Mouse (Mus musculus) erythroblast, embryonic 14.5 days (primary cell): ENCODE measurements around the gene Gtf2i. TPM values are rescaled to one million over a fixed set of nuclear protein-coding genes. Genes with fewer than 3 reads are reported as not detected.

ENCODE experiments used
- H3K27me3 ChIP-seq: 2 replicates; pipeline ENCODE4 v1.6.1; 2012; ENCODE audit warnings: inconsistent platforms; ENCODE audit not compliant: control insufficient read depth
- H3K36me3 ChIP-seq: 2 replicates; pipeline ENCODE4 v1.6.1; 2012; ENCODE audit warnings: mild to moderate bottlenecking, inconsistent platforms; ENCODE audit not compliant: control insufficient read depth
- H3K4me1 ChIP-seq: 2 replicates; pipeline ENCODE4 v1.6.1; 2012; ENCODE audit warnings: inconsistent platforms; ENCODE audit not compliant: control insufficient read depth
- H3K4me3 ChIP-seq: replicated peaks from 2 replicates; pipeline ENCODE3; 2012; ENCODE audit warnings: moderate library complexity, mild to moderate bottlenecking, inconsistent platforms
- H3K9me3 ChIP-seq: 2 replicates; pipeline ENCODE4 v1.6.1; 2012; ENCODE audit warnings: low read length, inconsistent platforms, mixed read lengths; ENCODE audit not compliant: control insufficient read depth
- GATA1 ChIP-seq: IDR thresholded peaks from 2 replicates; pipeline ENCODE4 v1.6.1; 2012; ENCODE audit warnings: low read length, inconsistent platforms, mixed read lengths
- TAL1 ChIP-seq: IDR thresholded peaks from 3 replicates; pipeline ENCODE4 v1.6.1; 2012; ENCODE audit warnings: low read length, inconsistent platforms, mixed read lengths
- polyA plus RNA-seq: library from polyadenylated mRNA; stranded (reverse); fragments of >175 nt; gene quantifications from 2 replicates; pipeline ENCODE4 v1.2.3, GENCODE M21; 2012

Gtf2i gene
- polyA plus RNA-seq, 1 experiment, result 4.4 TPM

DNA sequence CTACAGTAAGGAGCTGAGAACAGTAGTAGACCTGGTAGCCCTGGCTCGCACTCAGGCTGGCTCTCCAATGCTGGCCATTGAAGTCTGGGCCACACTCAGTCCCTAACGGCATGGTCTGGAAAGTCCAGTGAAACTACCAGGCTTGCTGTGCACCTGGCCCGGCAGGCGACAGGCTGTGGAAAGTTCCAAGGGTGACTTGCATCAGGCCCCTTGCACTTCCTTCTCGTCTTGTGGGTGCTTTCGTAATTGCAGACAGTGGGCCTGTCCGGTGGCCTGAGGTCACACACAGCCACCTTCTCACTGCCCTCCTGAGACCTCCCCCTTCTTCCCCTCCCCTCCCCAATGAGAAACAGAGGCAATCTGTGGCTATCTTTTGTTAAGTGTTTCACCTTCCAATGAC is 82.0 kb downstream of the Gtf2i start:
- Histone ChIP-seq H3K4me1 (peaks cover 7% of the 10 kb centered on the region), H3K4me3 (no peak overlapping the region)
- no peak for TF ChIP-seq TAL1

DNA sequence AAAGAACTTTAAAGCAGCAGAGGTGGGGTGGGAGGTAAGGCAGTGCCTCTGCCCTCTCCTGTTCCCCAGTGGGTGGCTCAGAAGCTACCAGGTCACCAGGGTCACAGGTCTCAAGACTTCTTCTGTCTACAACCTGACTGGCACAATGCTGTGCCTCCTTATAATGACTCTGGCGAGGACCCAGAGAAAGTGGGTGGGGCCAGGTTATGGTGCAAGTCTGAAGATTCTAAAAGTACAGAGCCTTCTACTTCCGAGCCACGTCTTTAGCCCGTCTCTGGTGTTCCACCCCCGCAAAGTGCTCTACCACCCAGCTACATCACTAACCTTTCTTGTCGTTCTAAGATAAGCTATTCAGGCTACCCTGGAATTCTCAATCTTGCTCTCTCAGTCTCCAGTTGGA is 82.4 kb downstream of the Gtf2i start:
- no peaks in the 10 kb centered on the region for H3K9me3 ChIP-seq
- TF ChIP-seq TAL1 (no peak), GATA1 (no peak)
- H3K36me3 ChIP-seq, result peaks cover 14% of the 10 kb centered on the region
- peaks cover 7% of the 10 kb centered on the region for H3K4me1 ChIP-seq
- no peaks in the 10 kb centered on the region for H3K27me3 ChIP-seq
- no peak overlapping the region for H3K4me3 ChIP-seq

More for the DNA sequence above, 82.0 kb downstream of the Gtf2i start:
- Histone ChIP-seq H3K9me3 (no peaks in the 10 kb centered on the region), H3K36me3 (peaks cover 18% of the 10 kb centered on the region), H3K27me3 (no peaks in the 10 kb centered on the region)

DNA sequence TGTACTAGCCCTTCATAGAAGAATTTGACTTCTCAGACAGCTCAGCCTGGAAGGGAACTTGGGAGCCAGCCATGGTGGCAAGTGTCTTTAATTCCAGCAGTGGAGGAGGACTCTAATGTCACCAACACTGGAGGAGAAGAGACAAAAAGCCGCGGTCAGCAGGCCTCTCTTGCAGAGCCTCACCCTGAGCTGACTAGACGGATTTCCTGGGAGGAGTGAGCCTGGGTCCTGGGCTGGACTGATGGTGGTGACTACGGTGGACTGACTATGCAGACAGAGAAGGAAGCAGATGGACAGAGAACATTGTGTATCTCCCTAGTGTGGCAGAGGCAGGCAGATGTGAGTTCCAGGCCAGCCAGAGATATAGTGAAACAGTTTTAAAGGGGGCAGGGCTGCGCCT is 83.2 kb downstream of the Gtf2i start:
- H3K36me3 ChIP-seq, result peaks cover 6% of the 10 kb centered on the region
- no peaks in the 10 kb centered on the region for H3K9me3 ChIP-seq
- peaks cover 7% of the 10 kb centered on the region for H3K4me1 ChIP-seq
- H3K27me3 ChIP-seq, result no peaks in the 10 kb centered on the region
- no peak overlapping the region for H3K4me3 ChIP-seq
- TF ChIP-seq GATA1, result no peak
- TF ChIP-seq TAL1, result no peak

DNA sequence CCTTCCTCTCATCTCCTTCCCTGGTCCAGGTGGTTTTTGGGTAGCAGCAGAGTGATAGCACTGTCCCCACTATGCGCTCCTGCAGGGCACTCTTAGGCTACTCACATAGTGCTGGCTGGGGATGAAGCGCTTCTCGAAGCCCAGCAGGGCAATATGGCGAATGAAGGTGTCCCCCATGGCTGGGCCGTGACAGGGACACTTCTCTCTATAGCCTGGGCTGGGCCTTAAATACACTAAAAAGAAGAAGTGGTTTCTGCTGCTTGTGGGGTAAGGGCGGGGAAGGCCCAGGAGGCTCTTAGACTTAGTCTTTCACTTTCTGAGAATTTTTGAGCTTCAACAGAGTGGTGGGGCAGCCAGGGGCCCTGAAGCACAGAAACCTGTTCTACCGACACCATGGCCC is 85.2 kb downstream of the Gtf2i start, which contains the start of gene Ncf1:
Gene Ncf1, minus strand, starts transcription at position 235 of the 400 bp plus-strand sequence.
- Histone ChIP-seq H3K36me3 (no peaks in the 10 kb centered on the region), H3K4me3 (no peak within 1 kb of the TSS), H3K4me1 (peaks cover 9% of the 10 kb centered on the region), H3K27me3 (peaks cover 5% of the 10 kb centered on the region; the same call in 1 of the 2 replicates), H3K9me3 (no peaks in the 10 kb centered on the region)
- TF ChIP-seq TAL1 (no peak), GATA1 (no peak)

DNA sequence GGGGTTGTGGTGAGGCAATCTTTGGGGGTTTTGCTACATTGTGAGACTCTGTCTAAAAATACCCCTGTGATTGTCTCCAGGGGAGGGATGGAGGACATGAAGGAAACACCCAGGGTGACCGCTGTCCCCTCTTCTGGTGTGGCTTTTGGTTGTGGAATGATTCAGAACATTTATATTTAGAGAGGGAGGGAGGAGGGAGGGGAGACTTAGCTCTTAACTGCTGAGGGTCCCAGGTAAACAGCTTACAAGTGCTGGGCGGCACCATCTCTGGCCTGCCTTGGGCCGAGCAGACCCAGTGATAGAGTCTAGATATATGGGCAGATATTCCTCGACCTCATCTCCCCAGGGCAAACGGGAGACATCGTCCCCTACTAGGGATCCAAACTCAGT is 86.3 kb downstream of the Gtf2i start:
- H3K27me3 ChIP-seq, result peaks cover 5% of the 10 kb centered on the region; the same call in 1 of the 2 replicates
- TF ChIP-seq TAL1 (no peak), GATA1 (no peak)
- no peaks in the 10 kb centered on the region for H3K9me3 ChIP-seq
- no peaks in the 10 kb centered on the region for H3K36me3 ChIP-seq
- H3K4me1 ChIP-seq, result peaks cover 9% of the 10 kb centered on the region
- no peak overlapping the region for H3K4me3 ChIP-seq

DNA sequence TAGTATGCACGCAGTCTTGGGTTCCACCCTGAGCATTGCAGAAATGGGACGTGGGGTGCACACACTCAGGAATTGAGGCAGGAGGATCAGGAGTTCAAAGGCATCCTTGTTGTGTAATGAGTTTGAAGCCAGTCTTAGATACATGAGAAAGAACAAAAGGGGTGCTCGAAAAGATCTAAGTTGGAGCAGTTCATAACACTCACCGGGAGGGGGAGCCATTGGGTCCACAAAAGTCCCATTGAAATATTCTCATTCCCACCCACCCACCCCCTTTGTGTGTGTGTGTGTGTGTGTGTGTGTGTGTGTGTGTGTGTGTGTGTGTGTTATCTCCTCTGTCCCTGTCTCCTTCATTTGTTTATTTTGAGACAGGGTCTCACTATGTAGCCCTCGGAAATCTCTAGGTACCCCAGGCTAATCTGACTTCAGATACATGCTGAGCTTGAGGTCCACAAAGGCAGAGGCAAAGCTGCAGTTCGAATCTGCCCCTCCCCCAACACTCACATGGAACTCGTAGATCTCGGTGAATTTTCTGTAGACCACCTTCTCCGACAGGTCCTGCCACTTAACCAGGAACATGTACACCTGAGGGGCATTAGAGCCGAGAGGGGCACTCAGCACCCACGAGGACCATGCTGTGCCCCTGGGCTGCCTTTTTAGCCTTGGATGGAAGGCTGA is 86.8 kb downstream of the Gtf2i start:
- Histone ChIP-seq H3K27me3 (peaks cover 7% of the 10 kb centered on the region), H3K9me3 (no peaks in the 10 kb centered on the region), H3K4me3 (no peak overlapping the region), H3K4me1 (peaks cover 9% of the 10 kb centered on the region), H3K36me3 (no peaks in the 10 kb centered on the region)
- TF ChIP-seq TAL1 (no peak), GATA1 (no peak)

DNA sequence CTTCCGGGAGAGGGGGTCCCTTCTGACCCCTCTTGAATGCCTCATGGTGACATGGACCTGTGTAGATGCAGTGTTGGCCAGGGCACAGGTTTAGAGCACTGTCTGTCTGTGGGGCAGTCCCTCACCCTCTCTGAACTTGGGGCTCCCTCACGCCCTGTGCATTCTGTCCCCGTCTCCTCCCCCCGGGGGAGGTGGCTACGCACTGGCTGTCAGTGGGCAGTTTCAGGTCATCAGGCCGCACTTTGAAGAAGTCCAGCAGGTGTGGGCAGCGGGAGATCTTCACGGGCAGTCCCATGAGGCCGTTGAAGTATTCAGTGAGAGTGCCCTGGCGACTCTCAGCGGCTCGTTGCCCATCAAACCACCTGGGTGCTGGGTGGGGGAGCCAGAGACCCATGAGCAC is 87.6 kb downstream of the Gtf2i start:
- TF ChIP-seq GATA1, result no peak
- TF ChIP-seq TAL1, result no peak
- no peaks in the 10 kb centered on the region for H3K36me3 ChIP-seq
- H3K27me3 ChIP-seq, result peaks cover 15% of the 10 kb centered on the region
- no peaks in the 10 kb centered on the region for H3K9me3 ChIP-seq
- H3K4me3 ChIP-seq, result no peak overlapping the region
- peaks cover 2% of the 10 kb centered on the region; the same call in 1 of the 2 replicates for H3K4me1 ChIP-seq

DNA sequence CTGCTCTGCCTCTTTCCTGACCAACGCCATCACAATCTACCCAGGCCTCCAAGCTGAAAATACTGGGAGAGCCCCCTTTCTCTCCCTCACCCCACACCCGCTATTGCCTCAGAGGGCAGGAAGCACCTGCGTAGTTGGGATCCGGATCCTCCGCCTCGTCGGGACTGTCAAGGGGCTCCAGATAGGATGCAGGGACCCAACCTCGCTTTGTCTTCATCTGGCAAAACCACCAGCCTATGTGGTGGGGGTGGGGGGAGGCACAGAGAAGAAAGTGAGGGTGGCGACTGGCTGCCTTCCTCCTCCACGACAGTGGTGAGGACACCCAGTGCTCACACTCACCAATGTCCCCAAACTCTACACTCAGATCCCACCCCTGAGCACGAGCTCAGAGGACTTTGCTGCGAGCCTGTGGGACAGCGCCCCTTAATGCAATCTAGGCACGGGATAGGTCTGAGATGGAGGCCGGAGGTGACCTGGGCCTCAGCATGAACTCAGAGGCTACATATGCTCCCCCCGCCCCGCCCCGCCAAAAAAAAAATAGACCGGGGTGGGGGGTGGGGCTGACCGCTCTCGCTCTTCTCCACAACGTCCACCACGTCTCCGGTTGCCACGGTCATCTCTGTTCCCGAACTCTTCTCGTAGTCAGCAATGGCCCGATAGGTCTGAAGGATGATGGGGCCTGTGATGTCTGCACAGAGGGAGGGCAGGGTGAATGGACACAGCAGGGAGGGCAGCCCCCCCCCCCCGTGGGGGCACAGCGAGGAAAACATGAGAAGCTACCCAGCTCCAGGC is 89.3 kb downstream of the Gtf2i start:
- Histone ChIP-seq H3K36me3 (no peaks in the 10 kb centered on the region), H3K4me3 (no peak overlapping the region)

DNA sequence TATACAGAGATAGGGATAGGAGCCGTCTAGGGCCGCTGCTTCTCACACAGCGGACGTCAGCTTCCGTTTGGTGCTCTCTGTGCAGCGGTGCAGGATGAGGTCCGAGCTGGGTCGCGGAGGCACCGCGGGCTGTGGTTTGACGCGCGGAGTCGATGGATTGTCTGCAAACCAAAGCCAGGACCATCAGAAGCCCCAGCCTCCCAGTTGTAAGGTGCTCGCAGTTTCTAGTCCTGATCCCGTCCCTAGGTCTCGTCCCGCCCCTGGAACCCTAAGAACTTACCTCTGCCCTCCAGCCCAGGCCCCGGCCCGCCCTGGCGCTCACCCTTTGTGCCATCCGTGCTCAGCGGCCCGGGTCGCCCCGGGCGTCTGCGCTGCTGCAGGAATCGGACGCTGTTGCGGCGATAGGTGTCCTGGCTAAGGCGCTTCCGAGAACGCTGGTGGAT is 92.8 kb downstream of the Gtf2i start:
- H3K9me3 ChIP-seq, result peaks cover under 1% of the 10 kb centered on the region; the same call in 1 of the 2 replicates
- peaks cover 26% of the 10 kb centered on the region for H3K27me3 ChIP-seq
- no peak for TF ChIP-seq GATA1
- TF ChIP-seq TAL1, result no peak
- no peak overlapping the region for H3K4me3 ChIP-seq
- H3K36me3 ChIP-seq, result no peaks in the 10 kb centered on the region
- peaks cover 4% of the 10 kb centered on the region; the same call in 1 of the 2 replicates for H3K4me1 ChIP-seq

More for the DNA sequence above, 89.3 kb downstream of the Gtf2i start:
- H3K27me3 ChIP-seq, result peaks cover 26% of the 10 kb centered on the region
- no peak for TF ChIP-seq GATA1
- TF ChIP-seq TAL1, result no peak
- peaks cover 4% of the 10 kb centered on the region; the same call in 1 of the 2 replicates for H3K4me1 ChIP-seq
- H3K9me3 ChIP-seq, result no peaks in the 10 kb centered on the region
